Mouse (Mus musculus): ENCODE measurements around the gene Pdia3.
"Not testable (repeated sequence)": the region's sequence is repeated elsewhere in the genome, so short reads cannot be mapped to it uniquely, and the experiment has no call there.

Pdia3 gene

GRCm38 (mm10) chr2:121413387-121414042 lies at the start of gene Pdia3, which contains the start of gene Catsper2:
TSS of gene Pdia3 (plus strand) at chr2:121413775.
TSS of gene Catsper2 (minus strand) at chr2:121413792.
- DNase-seq: peak; percentile 94 to 97

- peak; percentile 75 to 85 for DNase-seq
Observed at GRCm38 (mm10) chr2:121368831-121369230, 44.7 kb upstream of the Pdia3 start.

GRCm38 (mm10) chr2:121370921-121371320 lies 42.7 kb upstream of the Pdia3 start:
- no peak for DNase-seq

- no peak for DNase-seq
Observed at GRCm38 (mm10) chr2:121372266-121372665, 41.3 kb upstream of the Pdia3 start.

- no peak for DNase-seq
Observed at GRCm38 (mm10) chr2:121374766-121375165, 38.8 kb upstream of the Pdia3 start.

GRCm38 (mm10) chr2:121386961-121387575 lies 26.5 kb upstream of the Pdia3 start, which contains the start of gene Strc:
TSS of gene Strc (minus strand) at chr2:121387168.
- DNase-seq: not testable (repeated sequence)

- DNase-seq: peak; percentile 93 to 98
Observed at GRCm38 (mm10) chr2:121396624-121397023, 17.0 kb upstream of the Pdia3 start.

GRCm38 (mm10) chr2:121403296-121403695 lies 10.3 kb upstream of the Pdia3 start:
- DNase-seq: no peak

- DNase-seq: peak; percentile 14 to 40
Observed at GRCm38 (mm10) chr2:121408160-121408559, 5.4 kb upstream of the Pdia3 start.

GRCm38 (mm10) chr2:121412843-121413386 lies 660 bp upstream of the Pdia3 start:
- DNase-seq: peak in 1 of 2 experiments; percentile 8

GRCm38 (mm10) chr2:121414139-121414685 lies 637 bp downstream of the Pdia3 start:
- peak in 1 of 2 experiments; percentile 51 for DNase-seq

GRCm38 (mm10) chr2:121415103-121415502 lies 1.5 kb downstream of the Pdia3 start:
- no peak for DNase-seq

GRCm38 (mm10) chr2:121415591-121415990 lies 2.0 kb downstream of the Pdia3 start:
- DNase-seq: no peak

- no peak for DNase-seq
Observed at GRCm38 (mm10) chr2:121416356-121416755, 2.8 kb downstream of the Pdia3 start.

- DNase-seq: no peak
Observed at GRCm38 (mm10) chr2:121418476-121418875, 4.9 kb downstream of the Pdia3 start.

- no peak for DNase-seq
Observed at GRCm38 (mm10) chr2:121423166-121423565, 9.6 kb downstream of the Pdia3 start.

- DNase-seq: no peak
Observed at GRCm38 (mm10) chr2:121425890-121426289, 12.3 kb downstream of the Pdia3 start.

GRCm38 (mm10) chr2:121434854-121435253 lies 21.3 kb downstream of the Pdia3 start:
- DNase-seq: no peak

GRCm38 (mm10) chr2:121439746-121440145 lies 26.2 kb downstream of the Pdia3 start:
- DNase-seq: no peak

GRCm38 (mm10) chr2:121440834-121441605 lies 27.4 kb downstream of the Pdia3 start:
- DNase-seq: no peak

- DNase-seq: no peak
Observed at GRCm38 (mm10) chr2:121441800-121442199, 28.2 kb downstream of the Pdia3 start.

GRCm38 (mm10) chr2:121442259-121443067 lies 28.9 kb downstream of the Pdia3 start:
- peak; percentile 62 to 63 for DNase-seq
